Mouse (Mus musculus) liver, embryonic 14.5 days (tissue): ENCODE measurements around the gene Gm7030. TPM values are rescaled to one million over a fixed set of nuclear protein-coding genes. Genes with fewer than 3 reads are reported as not detected.
"Not testable (repeated sequence)": the region's sequence is repeated elsewhere in the genome, so short reads cannot be mapped to it uniquely, and the experiment has no call there.

ENCODE experiments used
- ATAC-seq: fragments of 200-750 bp; cut with Nextera tagmentation; 2 replicates; pipeline ENCODE4 v1.8.0; 2017; ENCODE audit warnings: moderate number of reproducible peaks, mild to moderate bottlenecking, moderate library complexity; ENCODE audit not compliant: insufficient read depth
- DNase-seq, 3 experiments: peaks; one replicate each; pipeline ENCODE4 v3.0.0-alpha.2; 2012 to 2013; ENCODE audit warnings: low read depth in 3 of 3, low spot score in 3 of 3
- H3K27ac ChIP-seq: fragments of 300-500 bp; sonication (generic); 2 replicates; pipeline ENCODE4 v1.5.1; 2014; ENCODE audit warnings: moderate library complexity, mild to moderate bottlenecking, control low read depth, inconsistent platforms
- H3K27me3 ChIP-seq: fragments of 300-500 bp; sonication (generic); 2 replicates; pipeline ENCODE4 v1.6.1; 2014; ENCODE audit warnings: mild to moderate bottlenecking, low read length, moderate library complexity; ENCODE audit not compliant: control insufficient read depth, insufficient read depth
- H3K36me3 ChIP-seq: fragments of 300-500 bp; sonication (generic); replicated peaks from 2 replicates; pipeline ENCODE4 v1.6.1; 2014; ENCODE audit warnings: low read depth; ENCODE audit not compliant: control insufficient read depth, insufficient read depth
- H3K4me1 ChIP-seq, 2 experiments: fragments of 200-500 bp in 1 of 2; fragments of 300-500 bp in 1 of 2; sonication (generic) in 1 of 2; replicated peaks; 2 replicates each; pipeline ENCODE4 v1.6.1; 2012 to 2014; ENCODE audit warnings: antibody characterized with exemption in 1 of 2, inconsistent platforms in 1 of 2, low read length in 1 of 2; ENCODE audit not compliant: control insufficient read depth in 2 of 2, insufficient read depth in 2 of 2
- H3K4me2 ChIP-seq: fragments of 300-500 bp; sonication (generic); 2 replicates; pipeline ENCODE4 v1.6.1; 2014; ENCODE audit warnings: low read depth, mild to moderate bottlenecking, control low read depth, moderate library complexity
- H3K4me3 ChIP-seq, 2 experiments: fragments of 200-500 bp in 1 of 2; fragments of 300-500 bp in 1 of 2; sonication (generic) in 1 of 2; 2 replicates each; pipeline ENCODE4 v1.5.1; 2012 to 2014; ENCODE audit warnings: low read depth in 2 of 2, low read length in 2 of 2, mild to moderate bottlenecking in 2 of 2, control low read depth in 1 of 2, inconsistent platforms in 1 of 2, moderate library complexity in 1 of 2; ENCODE audit not compliant: insufficient read depth in 1 of 2
- H3K9ac ChIP-seq: fragments of 300-500 bp; sonication (generic); replicated peaks from 2 replicates; pipeline ENCODE4 v1.6.1; 2014; ENCODE audit warnings: mild to moderate bottlenecking, control low read depth, moderate library complexity
- H3K9me3 ChIP-seq: fragments of 300-500 bp; sonication (generic); 2 replicates; pipeline ENCODE4 v1.6.1; 2016; ENCODE audit warnings: low read length, mixed read lengths; ENCODE audit not compliant: control insufficient read depth
- CTCF ChIP-seq: IDR thresholded peaks from 2 replicates; pipeline ENCODE4 v1.5.1; 2016; ENCODE audit warnings: antibody characterized with exemption, low read depth, control low read depth
- EP300 ChIP-seq: IDR thresholded peaks from 2 replicates; pipeline ENCODE4 v1.6.1; 2016; ENCODE audit warnings: antibody characterized with exemption, low read depth
- WGBS: fragments of 180-500 bp; shearing (Covaris S2); extraction: QIAGEN DNeasy Blood & Tissue Kit; methylation state at CpG from one replicate; pipeline ENCODE4 v1.1.7; 2014; ENCODE audit not compliant: insufficient replicate concordance; 5-methylcytosine and 5-hydroxymethylcytosine counted together
- polyA plus RNA-seq, 2 experiments: library from polyadenylated mRNA; depleted of rRNA in 1 of 2; stranded (reverse) in 1 of 2; unstranded in 1 of 2; fragments of >200 nt; fragmentation: Nextera tagmentation in 1 of 2; extraction: Ambion mirVana in 1 of 2; gene quantifications; 2 replicates each; pipeline versions ENCODE4 v1.2.1 to v1.2.3; 2012 to 2014

Gm7030 gene
- polyA plus RNA-seq, 2 experiments = not detected

DNA sequence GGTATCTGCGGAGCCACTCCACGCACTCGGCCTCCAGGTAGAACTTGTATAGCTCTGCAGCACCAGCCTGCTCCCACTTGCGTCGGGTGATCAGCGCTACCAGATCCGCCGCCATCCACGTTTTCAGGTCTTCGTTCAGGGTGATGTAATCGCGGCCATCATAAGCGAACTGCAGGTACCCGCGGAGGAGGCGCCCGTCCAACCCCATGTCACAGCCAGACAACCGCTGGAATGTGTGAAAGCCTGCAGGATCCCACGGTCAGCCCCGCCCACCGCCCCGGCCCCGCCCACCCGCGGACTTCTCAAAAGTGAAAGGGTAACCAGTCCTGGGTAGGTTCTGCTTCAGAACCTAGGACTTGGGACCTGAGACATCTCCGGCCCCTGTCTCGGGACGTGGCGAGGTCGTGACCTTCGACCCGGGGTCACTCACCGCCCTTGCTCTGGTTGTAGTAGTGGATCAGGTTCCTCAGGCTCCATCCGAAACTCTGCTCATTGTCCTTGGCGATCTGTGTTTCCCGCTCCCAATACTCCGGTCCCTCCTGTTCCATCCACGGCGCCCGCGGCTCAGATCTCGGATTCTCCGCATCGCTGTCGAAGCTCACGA is 45.9 kb downstream of the Gm7030 start:
- Histone ChIP-seq H3K4me3 (peak overlapping the region; percentile 49 to 56), H3K9ac (no peak overlapping the region), H3K27ac (no peak overlapping the region), H3K36me3 (no peaks in the 10 kb centered on the region), H3K4me2 (peak overlapping the region; percentile 71), H3K4me1 (no peaks in the 10 kb centered on the region), H3K27me3 (peaks cover 29% of the 10 kb centered on the region), H3K9me3 (no peaks in the 10 kb centered on the region)
- WGBS = under 1% methylated on average over 46 of the region's 46 CpGs
- DNase-seq (no peak), ATAC-seq (no peak)
- TF ChIP-seq EP300 (no peak), CTCF (no peak)

DNA sequence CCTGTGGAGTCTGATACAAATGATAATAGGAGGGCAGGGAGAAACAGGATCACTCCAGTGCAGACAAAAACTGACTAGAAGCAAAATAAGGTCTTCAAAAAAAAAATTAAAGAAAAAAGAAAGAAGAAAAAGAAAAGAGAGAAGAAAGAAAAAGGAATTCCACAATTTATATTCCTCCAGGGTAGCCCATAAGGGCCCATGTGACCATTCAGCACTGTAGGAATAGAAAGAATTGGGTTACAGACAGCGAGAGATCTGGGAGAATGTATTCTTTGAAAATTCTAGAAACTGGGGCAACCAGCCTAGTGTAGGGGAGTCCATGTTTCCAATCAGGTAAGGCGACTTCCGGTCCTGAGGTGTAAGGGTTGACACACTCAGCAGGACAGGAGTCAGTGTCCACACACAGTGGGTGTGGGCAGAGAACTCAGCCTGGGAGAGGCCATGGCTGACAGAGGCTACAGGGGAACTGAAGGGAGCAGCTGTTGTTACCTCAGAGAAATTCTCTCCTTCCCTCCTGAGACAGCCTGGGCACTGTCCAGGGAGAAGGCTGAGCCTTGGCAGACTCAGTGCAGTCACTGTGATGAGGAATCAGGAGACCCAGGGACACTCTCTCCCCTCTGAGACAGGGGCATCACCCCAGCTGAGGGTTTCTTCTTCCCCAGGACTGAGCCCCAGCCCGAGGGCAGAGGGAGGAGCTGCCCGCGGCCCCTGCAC is 46.5 kb downstream of the Gm7030 start:
- not testable (repeated sequence) for H3K4me1 ChIP-seq, H3K4me3 ChIP-seq, DNase-seq, H3K27ac ChIP-seq, H3K9ac ChIP-seq, H3K9me3 ChIP-seq, ATAC-seq, H3K36me3 ChIP-seq
- H3K4me2 ChIP-seq = peak overlapping the region; percentile 71; the same call in 1 of the 2 replicates
- peaks cover 29% of the 10 kb centered on the region for H3K27me3 ChIP-seq
- WGBS = 28% methylated on average over 5 of the region's 6 CpGs

DNA sequence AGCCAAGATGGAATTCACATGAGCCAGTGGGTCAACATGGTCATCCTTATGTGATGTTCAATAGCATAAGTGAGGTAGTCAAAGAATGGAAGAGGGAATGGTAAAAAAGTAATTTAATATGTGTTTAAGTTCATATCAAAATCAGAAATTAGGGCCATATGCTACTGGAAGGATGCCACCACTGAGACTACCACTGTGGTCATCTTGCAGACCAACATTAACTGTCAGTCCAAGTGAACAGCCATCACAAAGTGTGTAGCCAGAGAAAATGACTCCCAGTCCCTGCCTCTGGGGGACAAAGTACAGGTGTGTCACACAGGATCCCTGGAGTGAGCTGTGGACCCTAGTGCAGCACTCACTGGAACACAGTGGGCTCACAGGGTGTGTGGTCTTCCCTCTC is 47.3 kb downstream of the Gm7030 start:
- DNase-seq, H3K4me3 ChIP-seq, H3K9me3 ChIP-seq, H3K4me1 ChIP-seq, H3K36me3 ChIP-seq, H3K4me2 ChIP-seq, H3K27ac ChIP-seq, ATAC-seq, H3K9ac ChIP-seq: not testable (repeated sequence)
- H3K27me3 ChIP-seq = peaks cover 29% of the 10 kb centered on the region

DNA sequence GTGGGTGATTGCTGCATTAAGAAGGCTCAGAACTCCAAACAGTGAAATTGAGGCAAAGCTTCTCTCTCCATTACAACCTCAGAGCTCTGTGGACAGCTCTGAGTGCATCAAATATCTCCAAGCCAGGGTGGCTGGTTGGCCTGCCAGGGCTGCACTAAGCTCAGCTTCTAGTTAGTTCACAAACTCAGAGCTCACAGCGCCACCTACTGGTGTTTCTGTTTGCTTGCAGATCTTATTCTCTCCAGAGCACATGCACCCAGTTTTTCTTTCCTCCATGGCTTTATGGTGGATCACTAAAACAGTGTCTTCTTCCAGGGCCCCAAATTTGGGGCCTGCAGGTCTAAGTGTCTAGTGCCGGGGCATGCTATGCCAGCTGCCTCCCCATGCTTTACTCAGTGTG is 68.4 kb downstream of the Gm7030 start:
- no peaks in the 10 kb centered on the region for H3K27me3 ChIP-seq
- ATAC-seq = 0 out of 2 replicates have a peak, but pooled peaks have one; percentile 18
- H3K4me1 ChIP-seq = no peaks in the 10 kb centered on the region
- no peaks in the 10 kb centered on the region for H3K9me3 ChIP-seq
- no peaks in the 10 kb centered on the region for H3K36me3 ChIP-seq
- H3K27ac ChIP-seq = no peak overlapping the region
- no peak for TF ChIP-seq EP300
- peak; percentile 81 for TF ChIP-seq CTCF
- 9% methylated on average over 2 of the region's 2 CpGs for WGBS
- H3K4me2 ChIP-seq = no peak overlapping the region
- DNase-seq = peak; percentile 61 to 85 (median 82)
- no peak overlapping the region for H3K9ac ChIP-seq
- H3K4me3 ChIP-seq = no peak overlapping the region

Other genes starting within 250 kb of the Gm7030 start
- gene Dhx16, start 249.6 kb downstream of the Gm7030 start, polyA plus RNA-seq (2012; rRNA removed) = 44.8 and 46.0 TPM in 2 replicates
- gene Dhx16, start 249.6 kb downstream of the Gm7030 start, polyA plus RNA-seq (2014; fragmentation: Nextera tagmentation; extraction: Ambion mirVana) = 25.5 and 30.2 TPM in 2 replicates
- 14.4 and 18.3 TPM in 2 replicates for gene 2310061I04Rik, start 232.0 kb downstream of the Gm7030 start, polyA plus RNA-seq (2012; rRNA removed)
- 10.6 and 10.9 TPM in 2 replicates for gene 2310061I04Rik, start 232.0 kb downstream of the Gm7030 start, polyA plus RNA-seq (2014; fragmentation: Nextera tagmentation; extraction: Ambion mirVana)
- gene Atat1, start 219.3 kb downstream of the Gm7030 start, polyA plus RNA-seq (2012; rRNA removed) = 8.5 and 8.7 TPM in 2 replicates
- 3.3 and 5.8 TPM in 2 replicates for gene Atat1, start 219.3 kb downstream of the Gm7030 start, polyA plus RNA-seq (2014; fragmentation: Nextera tagmentation; extraction: Ambion mirVana)
- gene Mrps18b, start 213.0 kb downstream of the Gm7030 start, polyA plus RNA-seq (2012; rRNA removed) = 42.6 and 51.6 TPM in 2 replicates
- 73.8 and 74.1 TPM in 2 replicates for gene Mrps18b, start 213.0 kb downstream of the Gm7030 start, polyA plus RNA-seq (2014; fragmentation: Nextera tagmentation; extraction: Ambion mirVana)
- 12.3 and 15.6 TPM in 2 replicates for gene Ppp1r10, start 213.0 kb downstream of the Gm7030 start, polyA plus RNA-seq (2012; rRNA removed)
- 15.4 and 17.4 TPM in 2 replicates for gene Ppp1r10, start 213.0 kb downstream of the Gm7030 start, polyA plus RNA-seq (2014; fragmentation: Nextera tagmentation; extraction: Ambion mirVana)
- gene Abcf1, start 159.7 kb downstream of the Gm7030 start, polyA plus RNA-seq (2012; rRNA removed) = 35.7 and 49.0 TPM in 2 replicates
- 39.0 and 49.1 TPM in 2 replicates for gene Abcf1, start 159.7 kb downstream of the Gm7030 start, polyA plus RNA-seq (2014; fragmentation: Nextera tagmentation; extraction: Ambion mirVana)
- 3.9 and 5.2 TPM in 2 replicates for gene Gnl1, start 149.6 kb downstream of the Gm7030 start, polyA plus RNA-seq (2012; rRNA removed)
- gene Gnl1, start 149.6 kb downstream of the Gm7030 start, polyA plus RNA-seq (2014; fragmentation: Nextera tagmentation; extraction: Ambion mirVana) = 4.4 and 5.6 TPM in 2 replicates
- 5.5 and 6.3 TPM in 2 replicates for gene Prr3, start 149.2 kb downstream of the Gm7030 start, polyA plus RNA-seq (2012; rRNA removed)
- 3.5 and 4.5 TPM in 2 replicates for gene Prr3, start 149.2 kb downstream of the Gm7030 start, polyA plus RNA-seq (2014; fragmentation: Nextera tagmentation; extraction: Ambion mirVana)
- 3.2 and 4.3 TPM in 2 replicates for gene H2-T24, start 108.9 kb downstream of the Gm7030 start, polyA plus RNA-seq (2012; rRNA removed)
- 3.7 and 4.0 TPM in 2 replicates for gene H2-T24, start 108.9 kb downstream of the Gm7030 start, polyA plus RNA-seq (2014; fragmentation: Nextera tagmentation; extraction: Ambion mirVana)
- 24.3 and 29.1 TPM in 2 replicates for gene H2-T23, start 96.6 kb downstream of the Gm7030 start, polyA plus RNA-seq (2012; rRNA removed)
- 25.5 and 28.8 TPM in 2 replicates for gene H2-T23, start 96.6 kb downstream of the Gm7030 start, polyA plus RNA-seq (2014; fragmentation: Nextera tagmentation; extraction: Ambion mirVana)
- gene H2-T22, start 86.7 kb downstream of the Gm7030 start, polyA plus RNA-seq (2012; rRNA removed) = 6.8 and 7.9 TPM in 2 replicates
- gene H2-T22, start 86.7 kb downstream of the Gm7030 start, polyA plus RNA-seq (2014; fragmentation: Nextera tagmentation; extraction: Ambion mirVana) = 9.8 and 10.6 TPM in 2 replicates
- not detected in 2 replicates for gene Gm6034, start 86.5 kb downstream of the Gm7030 start, polyA plus RNA-seq (2012; rRNA removed)
- not detected in 2 replicates for gene Gm6034, start 86.5 kb downstream of the Gm7030 start, polyA plus RNA-seq (2014; fragmentation: Nextera tagmentation; extraction: Ambion mirVana)
- 0.03 TPM in 1 of 2 replicates, not detected in the other for gene Gm11127, start 71.1 kb downstream of the Gm7030 start, polyA plus RNA-seq (2012; rRNA removed)
- not detected in 2 replicates for gene Gm11127, start 71.1 kb downstream of the Gm7030 start, polyA plus RNA-seq (2014; fragmentation: Nextera tagmentation; extraction: Ambion mirVana)
- gene Gm19684, start 7.7 kb downstream of the Gm7030 start, polyA plus RNA-seq (2012; rRNA removed) = not detected in 2 replicates
- gene Gm19684, start 7.7 kb downstream of the Gm7030 start, polyA plus RNA-seq (2014; fragmentation: Nextera tagmentation; extraction: Ambion mirVana) = not detected in 2 replicates
- gene Gm8909, start 39.1 kb upstream of the Gm7030 start, polyA plus RNA-seq (2012; rRNA removed) = not detected in 2 replicates
- not detected in 2 replicates for gene Gm8909, start 39.1 kb upstream of the Gm7030 start, polyA plus RNA-seq (2014; fragmentation: Nextera tagmentation; extraction: Ambion mirVana)
- gene H2-T3, start 60.9 kb upstream of the Gm7030 start, polyA plus RNA-seq (2012; rRNA removed) = not detected in 2 replicates
- gene H2-T3, start 60.9 kb upstream of the Gm7030 start, polyA plus RNA-seq (2014; fragmentation: Nextera tagmentation; extraction: Ambion mirVana) = not detected in 2 replicates
- gene Rpp21, start 128.6 kb upstream of the Gm7030 start, polyA plus RNA-seq (2012; rRNA removed) = 40.1 and 51.8 TPM in 2 replicates
- 77.9 and 84.2 TPM in 2 replicates for gene Rpp21, start 128.6 kb upstream of the Gm7030 start, polyA plus RNA-seq (2014; fragmentation: Nextera tagmentation; extraction: Ambion mirVana)
- 8.0 and 11.0 TPM in 2 replicates for gene Trim39, start 142.8 kb upstream of the Gm7030 start, polyA plus RNA-seq (2012; rRNA removed)
- 3.2 and 3.4 TPM in 2 replicates for gene Trim39, start 142.8 kb upstream of the Gm7030 start, polyA plus RNA-seq (2014; fragmentation: Nextera tagmentation; extraction: Ambion mirVana)
- not detected in 2 replicates for gene H2-M10.2, start 157.1 kb upstream of the Gm7030 start, polyA plus RNA-seq (2012; rRNA removed)
- gene H2-M10.2, start 157.1 kb upstream of the Gm7030 start, polyA plus RNA-seq (2014; fragmentation: Nextera tagmentation; extraction: Ambion mirVana) = not detected in 2 replicates
- gene H2-M10.1, start 196.7 kb upstream of the Gm7030 start, polyA plus RNA-seq (2012; rRNA removed) = not detected in 2 replicates
- not detected in 2 replicates for gene H2-M10.1, start 196.7 kb upstream of the Gm7030 start, polyA plus RNA-seq (2014; fragmentation: Nextera tagmentation; extraction: Ambion mirVana)
- not detected in 2 replicates for gene H2-M10.3, start 239.0 kb upstream of the Gm7030 start, polyA plus RNA-seq (2012; rRNA removed)
- not detected in 2 replicates for gene H2-M10.3, start 239.0 kb upstream of the Gm7030 start, polyA plus RNA-seq (2014; fragmentation: Nextera tagmentation; extraction: Ambion mirVana)